Mouse (Mus musculus) cerebellum, adult 2 months (tissue): ENCODE results near the gene Aes.

Experiments
- CTCF ChIP-seq: fragments of 200-500 bp; IDR thresholded peaks from 2 replicates; pipeline ENCODE4 v1.5.1; 2011; ENCODE audit warnings: low read depth, mild to moderate bottlenecking, control low read depth, low read length, moderate library complexity, borderline replicate concordance; ENCODE audit not compliant: insufficient read depth
- POLR2A ChIP-seq: fragments of 200-500 bp; IDR thresholded peaks from 2 replicates; pipeline ENCODE4 v1.6.1; 2011; ENCODE audit warnings: low read length, control low read depth, borderline replicate concordance; ENCODE audit not compliant: insufficient read depth

GRCm38 (mm10) chr10:81563481-81563880 lies 4.2 kb downstream of the Aes start:
- TF ChIP-seq CTCF, result no peak
- no peak for TF ChIP-seq POLR2A
